ENCODE assay signal across 8 mouse cellular contexts in genomic region chr6:106645496-106646211, GRCm38 (mm10).
DNase-seq lines count a peak whose midpoint lies in the region; ATAC-seq lines count a peak whose summit lies in the region.

No protein-coding gene starts in this region.

- H3K4me3 ChIP-seq in kidney, embryonic 16.5 days (ENCODE audit: low read length), result no peak overlapping the region
- H3K4me3 ChIP-seq in limb, embryonic 13.5 days, result no peak overlapping the region

- H3K36me3 ChIP-seq in kidney, embryonic 16.5 days (ENCODE audit: insufficient read depth, low read length), result no peaks in the 10 kb centered on the region
- H3K36me3 ChIP-seq in limb, embryonic 13.5 days, result no peaks in the 10 kb centered on the region

- no peaks in the 10 kb centered on the region for H3K9me3 ChIP-seq in kidney, embryonic 16.5 days (ENCODE audit: low read length)
- H3K9me3 ChIP-seq in limb, embryonic 13.5 days, result no peaks in the 10 kb centered on the region

- no peak overlapping the region for H3K27ac ChIP-seq in kidney, embryonic 16.5 days (ENCODE audit: low read length)
- no peak overlapping the region for H3K27ac ChIP-seq in limb, embryonic 13.5 days

- DNase-seq in gastrocnemius, postnatal 10 days, result peak; percentile 20
- DNase-seq in gastrocnemius, postnatal 36 days, result no peak
- peak; percentile 33 for DNase-seq in cerebellum, adult 11-12 months
- peak; percentile 38 for DNase-seq in forelimb bud, embryonic 11.5 days (ENCODE audit: low read depth, low spot score)
- DNase-seq in right cerebral cortex, adult 18-20 months, result peak; percentile 75
- DNase-seq in natural killer cell, adult 2 months (ENCODE audit: low spot score in 2 of 2), result no peak

- H3K4me2 ChIP-seq in kidney, embryonic 16.5 days (replicated peaks; ENCODE audit: low read depth, low read length), result no peak overlapping the region
- no peak overlapping the region for H3K4me2 ChIP-seq in limb, embryonic 13.5 days (replicated peaks)

- H3K9ac ChIP-seq in kidney, embryonic 16.5 days (replicated peaks; ENCODE audit: low read length), result no peak overlapping the region
- no peak overlapping the region for H3K9ac ChIP-seq in limb, embryonic 13.5 days

- intact Hi-C loops in gastrocnemius, postnatal 36 days (cut with DNase I), result no loop called here

- peak; percentile 82; the same call in 1 of the 2 replicates for ATAC-seq in kidney, embryonic 16.5 days (ENCODE audit: low FRiP score, low TSS enrichment)
- ATAC-seq in limb, embryonic 13.5 days (ENCODE audit: low FRiP score, low read depth), result peak; percentile 76

- no peaks in the 10 kb centered on the region for H3K4me1 ChIP-seq in kidney, embryonic 16.5 days (ENCODE audit: insufficient read depth, low read length)
- no peaks in the 10 kb centered on the region for H3K4me1 ChIP-seq in limb, embryonic 13.5 days

- no peaks in the 10 kb centered on the region for H3K27me3 ChIP-seq in kidney, embryonic 16.5 days (ENCODE audit: insufficient read depth, low read length)
- no peaks in the 10 kb centered on the region for H3K27me3 ChIP-seq in limb, embryonic 13.5 days

- 37% methylated on average over 5 of the region's 5 CpGs for WGBS in kidney, embryonic 16.5 days
- 34% methylated on average over 5 of the region's 5 CpGs for WGBS in limb, embryonic 13.5 days

Comparison
In these comparisons a context has a peak if more than half of its experiments do, and no peak if none do; other contexts are left out.
1. DNase-seq: peak in gastrocnemius, postnatal 10 days (single experiment), cerebellum, adult 11-12 months (single experiment), forelimb bud, embryonic 11.5 days (single experiment) and right cerebral cortex, adult 18-20 months (single experiment); none in gastrocnemius, postnatal 36 days (0 of 2) and natural killer cell, adult 2 months (0 of 2).